Mouse (Mus musculus) embryonic fibroblast, embryonic 13.5 days (primary cell): ENCODE measurements around the gene Ralgapa1.

Source experiments
- CTCF ChIP-seq: IDR thresholded peaks from 2 replicates; pipeline ENCODE4 v1.5.1; 2011; ENCODE audit warnings: mild to moderate bottlenecking, control low read depth, low read length, moderate library complexity, borderline replicate concordance; ENCODE audit not compliant: insufficient read depth
- POLR2A ChIP-seq: IDR thresholded peaks from 2 replicates; pipeline ENCODE4 v1.6.1; 2011; ENCODE audit warnings: low read depth, mild to moderate bottlenecking, control low read depth, low read length, moderate library complexity

DNA sequence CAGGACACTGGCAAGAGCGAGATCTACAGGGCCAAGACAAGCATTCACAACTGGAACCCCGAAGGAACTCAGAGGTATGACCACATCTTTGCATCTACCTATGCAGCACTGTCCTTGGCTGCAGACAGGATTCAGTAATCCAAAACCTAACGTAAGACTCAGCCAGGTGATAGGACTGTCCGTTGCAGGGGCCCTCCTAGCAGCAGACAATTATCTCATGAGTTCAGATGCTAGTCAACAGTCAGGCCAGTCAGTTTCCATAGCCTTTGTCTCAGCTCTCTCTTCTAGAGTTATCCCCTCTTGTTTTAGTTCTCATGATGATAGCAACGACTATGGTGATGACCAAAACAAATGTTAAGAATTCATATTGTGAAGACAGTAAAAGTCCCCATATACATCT, 20.8 kb downstream of the Ralgapa1 start:
- TF ChIP-seq CTCF (no peak), POLR2A (no peak)
